Mouse (Mus musculus) bone marrow, adult 2 months (tissue): ENCODE data around the gene Itga9.

ENCODE experiments used
- CTCF ChIP-seq: fragments of 200-500 bp; IDR thresholded peaks from 2 replicates; pipeline ENCODE4 v1.5.1; 2011; ENCODE audit warnings: low read length, control low read depth; ENCODE audit not compliant: control insufficient read depth, insufficient read depth
- POLR2A ChIP-seq: fragments of 200-500 bp; IDR thresholded peaks from 2 replicates; pipeline ENCODE4 v1.6.1; 2011; ENCODE audit warnings: low read depth, mild to moderate bottlenecking, control low read depth, low read length, borderline replicate concordance; ENCODE audit not compliant: control insufficient read depth

DNA sequence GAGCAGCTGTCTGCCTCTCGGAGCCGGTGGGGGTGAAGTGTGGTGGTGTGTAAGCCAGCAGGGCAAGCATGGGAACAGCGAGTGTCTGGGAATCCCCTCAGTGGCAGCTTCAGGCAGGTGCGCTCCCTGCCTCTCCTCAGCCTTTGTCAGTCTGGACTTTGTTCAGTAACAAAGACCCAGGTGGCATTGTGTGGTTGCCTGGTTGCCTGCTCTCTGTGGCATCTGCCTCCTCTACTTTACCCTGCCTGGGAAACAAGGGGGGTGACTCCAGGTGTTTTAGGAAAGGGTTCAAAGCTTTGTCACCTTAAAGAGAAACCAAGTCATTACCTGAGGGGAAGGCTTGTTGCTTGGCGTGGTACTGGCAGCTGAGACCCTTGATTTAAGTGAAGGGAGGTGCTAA lies 108.0 kb downstream of the Itga9 start:
- TF ChIP-seq CTCF (no peak), POLR2A (no peak)
